Mouse (Mus musculus) kidney, embryonic 15.5 days (tissue): Measurements from ENCODE around the gene Cstad. TPM values are rescaled to one million over a fixed set of nuclear protein-coding genes. Genes with fewer than 3 reads are reported as not detected.

Experiments
- ATAC-seq: fragments of 200-750 bp; cut with Nextera tagmentation; replicated peaks from 2 replicates; pipeline ENCODE4 v1.8.0; 2017; ENCODE audit warnings: moderate TSS enrichment; ENCODE audit not compliant: low FRiP score
- H3K27ac ChIP-seq: fragments of 300-500 bp; sonication (generic); 2 replicates; pipeline ENCODE4 v1.5.1; 2015; ENCODE audit warnings: mild to moderate bottlenecking, inconsistent platforms
- H3K27me3 ChIP-seq: fragments of 300-500 bp; sonication (generic); 2 replicates; pipeline ENCODE4 v1.6.1; 2015; ENCODE audit warnings: inconsistent platforms
- H3K36me3 ChIP-seq: fragments of 300-500 bp; sonication (generic); 2 replicates; pipeline ENCODE4 v1.6.1; 2015; ENCODE audit warnings: inconsistent platforms
- H3K4me1 ChIP-seq: fragments of 300-500 bp; sonication (generic); 2 replicates; pipeline ENCODE4 v1.6.1; 2015; ENCODE audit warnings: inconsistent platforms
- H3K4me2 ChIP-seq: fragments of 300-500 bp; sonication (generic); 2 replicates; pipeline ENCODE4 v1.6.1; 2015; ENCODE audit warnings: moderate library complexity, mild to moderate bottlenecking, inconsistent platforms
- H3K4me3 ChIP-seq: fragments of 300-500 bp; sonication (generic); replicated peaks from 2 replicates; pipeline ENCODE4 v1.5.1; 2015; ENCODE audit warnings: mild to moderate bottlenecking, inconsistent platforms
- H3K9ac ChIP-seq: fragments of 300-500 bp; sonication (generic); 2 replicates; pipeline ENCODE4 v1.6.1; 2015; ENCODE audit warnings: mild to moderate bottlenecking, inconsistent platforms
- H3K9me3 ChIP-seq: fragments of 300-500 bp; sonication (generic); replicated peaks from 2 replicates; pipeline ENCODE4 v1.6.1; 2016; ENCODE audit warnings: inconsistent platforms
- WGBS: fragments of 180-500 bp; shearing (Covaris S2); methylation state at CpG from one replicate; pipeline ENCODE4 v1.1.7; 2015; ENCODE audit warnings: mixed read lengths; 5-methylcytosine and 5-hydroxymethylcytosine counted together
- polyA plus RNA-seq: library from polyadenylated mRNA; unstranded; fragments of >200 nt; fragmentation: Nextera tagmentation; extraction: Ambion mirVana; gene quantifications from 2 replicates; pipeline ENCODE4 v1.2.1, GENCODE M21; 2015

Cstad gene
- 1.2 and 1.8 TPM in 2 replicates for polyA plus RNA-seq

- Histone ChIP-seq H3K4me2 (peak within 1 kb of the TSS; percentile 72), H3K9me3 (no peaks in the 10 kb centered on the region), H3K9ac (peak within 1 kb of the TSS; percentile 72), H3K27ac (peak within 1 kb of the TSS; percentile 99), H3K4me1 (peaks cover 46% of the 10 kb centered on the region), H3K27me3 (no peaks in the 10 kb centered on the region), H3K4me3 (peak within 1 kb of the TSS; percentile 64), H3K36me3 (no peaks in the 10 kb centered on the region)
- under 1% methylated on average over 39 of the region's 39 CpGs for WGBS
- peak; percentile 77 for ATAC-seq
These were observed at the start of gene Cstad for GRCm38 (mm10) chr2:30594641-30595379. Gene Cstad (plus strand): TSS chr2:30595040.

DNA sequence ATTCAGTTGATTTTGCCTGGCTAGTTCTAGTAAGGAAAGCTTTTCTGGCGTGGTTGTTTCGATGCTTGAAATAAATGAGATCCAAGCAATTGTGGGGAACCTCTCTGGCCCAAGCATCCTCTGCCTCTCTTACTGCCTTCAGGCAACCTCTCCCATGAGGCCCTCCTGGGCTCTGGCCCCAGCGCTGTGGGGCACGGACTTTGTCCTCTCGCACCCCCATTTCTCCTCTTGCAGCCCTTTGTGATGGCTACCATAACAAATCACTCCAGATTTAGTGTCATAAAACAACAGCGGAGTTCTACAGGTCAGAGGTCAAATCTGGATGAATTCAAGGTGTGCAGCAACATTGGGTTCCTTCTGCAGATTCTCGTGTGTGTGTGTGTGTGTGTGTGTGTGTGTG lies 49.1 kb upstream of the Cstad start:
- ATAC-seq = no peak
- Histone ChIP-seq H3K4me1 (peaks cover 39% of the 10 kb centered on the region), H3K9ac (0 out of 2 replicates have a peak overlapping the region, but pooled peaks have one; percentile 4), H3K36me3 (no peaks in the 10 kb centered on the region), H3K4me3 (peak overlapping the region; percentile 35; the same call in 1 of the 2 replicates), H3K4me2 (peak overlapping the region; percentile 65), H3K27me3 (no peaks in the 10 kb centered on the region), H3K9me3 (no peaks in the 10 kb centered on the region), H3K27ac (peak overlapping the region; percentile 54)
- 35% methylated on average over 7 of the region's 7 CpGs for WGBS

DNA sequence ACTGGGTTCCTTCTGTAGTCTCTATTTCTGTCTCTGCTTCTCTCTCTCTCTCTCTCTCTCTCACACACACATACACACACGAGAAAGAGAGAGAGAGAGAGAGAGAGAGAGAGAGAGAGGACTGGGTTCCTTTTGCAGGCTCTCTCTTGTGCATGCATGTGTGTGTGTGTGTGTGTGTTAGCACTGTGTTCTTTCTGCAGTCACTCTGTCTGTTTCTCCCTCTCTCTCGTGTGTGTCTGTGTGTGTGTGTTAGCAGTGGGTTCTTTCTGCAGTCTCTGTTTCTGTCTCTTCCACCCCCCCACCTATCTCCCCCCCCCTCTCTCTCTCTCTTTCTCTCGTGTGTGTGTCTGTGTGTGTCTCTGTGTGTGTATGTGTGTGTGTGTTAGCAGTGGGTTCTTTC lies 48.6 kb upstream of the Cstad start:
- Histone ChIP-seq H3K4me3 (no peak overlapping the region), H3K9ac (no peak overlapping the region), H3K4me1 (peaks cover 39% of the 10 kb centered on the region), H3K9me3 (no peaks in the 10 kb centered on the region), H3K27ac (no peak overlapping the region), H3K36me3 (no peaks in the 10 kb centered on the region), H3K27me3 (no peaks in the 10 kb centered on the region), H3K4me2 (no peak overlapping the region)
- ATAC-seq = no peak
- 43% methylated on average over 2 of the region's 3 CpGs for WGBS

DNA sequence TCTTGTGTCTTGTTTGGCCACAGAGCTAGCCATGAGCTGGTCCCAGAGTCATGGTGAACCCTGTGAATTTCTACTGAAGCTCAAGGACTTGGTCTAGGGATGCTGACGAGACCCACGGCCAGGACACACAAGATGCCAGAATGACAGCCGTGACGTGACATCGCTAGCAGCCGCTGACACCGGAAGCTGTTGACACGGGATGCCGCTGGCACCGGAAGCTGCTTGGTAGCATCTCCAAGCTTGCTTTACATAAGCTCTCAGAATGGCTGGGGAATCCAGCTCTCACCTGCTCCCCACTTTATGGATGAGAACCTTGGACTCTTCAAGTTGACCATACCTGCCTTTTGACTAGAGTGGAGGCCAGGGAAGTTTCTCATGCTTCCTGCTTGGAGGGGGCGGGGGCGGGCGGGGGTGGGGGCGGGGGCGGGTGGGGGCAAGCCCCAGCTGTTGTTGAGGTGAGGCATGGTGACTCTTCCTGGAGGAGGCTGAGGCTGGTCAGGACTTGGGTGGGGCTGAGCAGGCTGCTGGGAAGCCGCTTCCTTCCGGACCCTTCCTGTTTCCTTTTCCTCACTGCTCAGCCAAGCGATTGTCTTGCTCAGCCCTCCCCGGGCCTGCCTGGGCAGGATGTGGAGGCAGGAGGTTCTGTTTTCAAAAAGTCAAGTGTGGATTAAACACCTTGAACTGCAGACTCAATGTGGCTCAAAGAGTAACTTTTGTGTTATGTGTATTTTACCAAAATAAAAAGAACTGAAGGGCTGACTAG lies 47.2 kb upstream of the Cstad start:
- Histone ChIP-seq H3K4me2 (no peak overlapping the region), H3K4me3 (no peak overlapping the region), H3K27me3 (no peaks in the 10 kb centered on the region), H3K9me3 (no peaks in the 10 kb centered on the region), H3K27ac (peak overlapping the region; percentile 83), H3K4me1 (peaks cover 44% of the 10 kb centered on the region), H3K9ac (no peak overlapping the region), H3K36me3 (no peaks in the 10 kb centered on the region)
- WGBS = 70% methylated on average over 19 of the region's 19 CpGs
- no peak for ATAC-seq

GRCm38 (mm10) chr2:30551579-30551978 lies 43.3 kb upstream of the Cstad start:
- no peaks in the 10 kb centered on the region for H3K36me3 ChIP-seq

DNA sequence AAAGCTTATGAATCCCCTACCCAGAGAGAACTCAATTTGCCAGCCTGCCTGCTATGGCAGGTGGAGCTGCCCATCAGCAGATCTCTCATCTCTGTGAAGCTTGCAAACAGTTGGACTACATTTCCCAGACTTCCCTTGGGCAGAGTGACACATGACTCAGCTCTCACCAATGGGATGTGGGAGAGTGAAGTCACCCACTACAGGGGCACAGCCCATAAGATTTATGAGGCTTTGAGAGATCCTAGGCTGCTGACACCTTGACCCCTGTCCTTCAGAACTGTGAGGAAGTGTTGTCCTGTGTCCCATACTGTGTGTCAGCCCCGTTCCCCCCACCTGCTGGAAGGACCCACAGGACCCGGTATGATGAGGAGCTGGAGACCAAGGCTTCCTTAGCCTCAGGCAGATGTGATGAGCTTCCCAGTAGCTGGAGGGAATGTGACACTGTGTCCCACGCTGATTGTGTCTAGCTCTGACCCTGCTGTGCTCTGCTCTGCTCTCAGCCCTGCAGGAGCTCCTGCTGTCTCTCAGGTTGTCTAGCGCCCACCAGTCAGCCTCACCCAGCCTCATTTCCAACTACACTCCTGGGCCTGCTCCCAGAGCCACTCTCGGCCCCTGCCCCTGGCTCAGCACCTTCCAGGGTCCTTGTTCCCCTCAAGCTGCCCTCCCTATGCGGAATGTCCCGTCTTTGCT lies 40.8 kb upstream of the Cstad start:
- Histone ChIP-seq H3K4me3 (no peak overlapping the region), H3K27me3 (no peaks in the 10 kb centered on the region), H3K4me2 (peak overlapping the region; percentile 17), H3K36me3 (no peaks in the 10 kb centered on the region), H3K27ac (no peak overlapping the region), H3K9me3 (no peaks in the 10 kb centered on the region), H3K9ac (no peak overlapping the region), H3K4me1 (peaks cover 12% of the 10 kb centered on the region)
- 51% methylated on average over 7 of the region's 7 CpGs for WGBS
- ATAC-seq = peak; percentile 65

More at GRCm38 (mm10) chr2:30551579-30551978, 43.3 kb upstream of the Cstad start:
- H3K9me3 ChIP-seq = no peaks in the 10 kb centered on the region
- no peak overlapping the region for H3K4me2 ChIP-seq
- H3K4me3 ChIP-seq = no peak overlapping the region
- peaks cover 28% of the 10 kb centered on the region for H3K4me1 ChIP-seq
- peak overlapping the region; percentile 7; the same call in 1 of the 2 replicates for H3K27ac ChIP-seq
- no peak for ATAC-seq
- WGBS = 79% methylated on average over 5 of the region's 5 CpGs
- H3K9ac ChIP-seq = no peak overlapping the region
- H3K27me3 ChIP-seq = no peaks in the 10 kb centered on the region

DNA sequence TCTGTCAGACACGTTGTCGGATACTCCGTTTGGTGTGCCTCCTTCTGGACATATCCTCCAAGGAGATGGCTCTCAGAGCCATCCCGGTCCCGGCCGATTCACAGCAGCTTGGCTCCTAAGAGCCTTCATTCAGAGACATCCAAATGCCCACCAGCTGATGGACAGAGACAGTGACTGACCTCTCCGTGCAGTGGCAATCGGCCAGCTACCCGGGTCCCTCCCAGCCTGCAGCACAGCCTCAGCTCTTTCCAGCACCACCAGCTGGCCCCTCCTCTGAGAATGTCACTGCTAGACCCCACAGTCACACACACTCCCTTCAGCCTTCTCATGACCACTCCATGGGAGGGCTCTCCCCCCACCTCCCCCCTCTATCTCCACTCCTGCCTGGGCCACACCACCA lies 39.6 kb upstream of the Cstad start:
- Histone ChIP-seq H3K27me3 (no peaks in the 10 kb centered on the region), H3K9me3 (no peaks in the 10 kb centered on the region), H3K4me3 (no peak overlapping the region), H3K4me2 (no peak overlapping the region), H3K27ac (no peak overlapping the region), H3K36me3 (no peaks in the 10 kb centered on the region), H3K9ac (no peak overlapping the region), H3K4me1 (peaks cover 12% of the 10 kb centered on the region)
- no peak for ATAC-seq
- 73% methylated on average over 9 of the region's 9 CpGs for WGBS

DNA sequence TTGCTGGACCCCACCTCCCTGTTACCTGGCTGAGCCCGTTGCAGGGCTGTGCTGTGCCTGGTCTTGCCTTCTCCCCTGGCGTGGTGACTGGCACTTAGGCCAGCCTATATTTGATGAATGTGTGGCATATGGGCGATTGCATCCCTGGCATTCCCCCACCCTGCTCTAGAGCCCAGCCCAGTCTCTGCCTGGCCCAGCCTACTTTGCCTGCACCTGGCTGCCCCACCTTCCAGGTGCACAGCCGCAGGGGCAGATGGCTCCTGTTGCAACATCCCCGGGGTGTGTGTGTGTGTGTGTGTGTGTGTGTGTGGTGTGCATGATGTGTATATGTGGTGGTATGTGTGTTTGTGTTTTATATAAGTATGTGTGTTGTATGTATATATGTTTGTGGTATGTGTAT lies 38.3 kb upstream of the Cstad start:
- ATAC-seq = no peak
- Histone ChIP-seq H3K36me3 (no peaks in the 10 kb centered on the region), H3K4me3 (no peak overlapping the region), H3K27me3 (no peaks in the 10 kb centered on the region), H3K4me1 (peaks cover 15% of the 10 kb centered on the region), H3K9me3 (no peaks in the 10 kb centered on the region), H3K9ac (no peak overlapping the region), H3K4me2 (no peak overlapping the region), H3K27ac (no peak overlapping the region)
- 78% methylated on average over 5 of the region's 5 CpGs for WGBS

DNA sequence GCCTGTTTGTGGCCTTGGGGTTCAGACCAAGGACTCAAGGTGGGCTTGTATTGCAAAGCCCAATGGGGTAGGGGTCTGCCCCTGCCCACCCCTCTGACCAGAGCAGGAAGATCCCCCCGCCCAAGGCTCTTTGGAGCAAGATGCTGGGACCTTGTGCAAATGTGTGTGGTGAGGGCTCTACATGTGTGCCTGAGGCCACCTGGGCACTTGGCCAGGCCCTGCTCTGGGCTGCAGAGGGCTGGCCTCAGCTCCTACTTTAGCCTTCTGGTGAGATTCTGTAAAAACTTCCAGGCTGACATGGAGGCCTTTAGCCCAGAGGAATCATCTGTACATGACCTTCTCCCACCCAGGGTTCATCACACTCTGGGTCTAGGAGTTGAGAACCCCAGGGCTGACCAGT lies 35.3 kb upstream of the Cstad start:
- 0 out of 2 replicates have a peak, but pooled peaks cover 3% of the 10 kb centered on the region for H3K4me1 ChIP-seq
- no peak overlapping the region for H3K27ac ChIP-seq
- no peak overlapping the region for H3K4me2 ChIP-seq
- no peak overlapping the region for H3K4me3 ChIP-seq
- H3K27me3 ChIP-seq = no peaks in the 10 kb centered on the region
- H3K36me3 ChIP-seq = no peaks in the 10 kb centered on the region
- H3K9ac ChIP-seq = no peak overlapping the region
- no peak for ATAC-seq
- H3K9me3 ChIP-seq = no peaks in the 10 kb centered on the region
- WGBS = 76% methylated on average over 1 of the region's 1 CpGs

DNA sequence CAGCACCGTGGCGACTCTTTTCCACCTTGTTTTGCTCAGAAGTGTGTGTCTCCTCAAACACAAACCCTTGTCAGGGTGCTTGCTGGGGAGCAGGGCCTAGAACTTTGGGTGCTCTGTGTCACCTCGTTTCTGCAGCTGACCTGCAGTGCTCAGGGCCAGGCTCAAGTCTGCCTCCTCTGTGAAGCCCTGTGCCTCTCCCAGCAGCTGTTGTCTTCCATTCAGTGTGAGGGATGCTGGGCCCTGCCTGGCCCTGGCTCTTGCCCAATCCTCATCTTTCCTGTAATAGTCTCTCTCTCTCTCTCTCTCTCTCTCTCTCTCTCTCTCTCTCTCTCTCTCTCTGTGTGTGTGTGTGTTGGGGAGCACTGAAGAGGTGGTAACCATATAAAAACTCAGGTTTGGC lies 32.3 kb upstream of the Cstad start:
- H3K4me3 ChIP-seq = no peak overlapping the region
- H3K36me3 ChIP-seq = no peaks in the 10 kb centered on the region
- ATAC-seq = no peak
- no peaks in the 10 kb centered on the region for H3K9me3 ChIP-seq
- no peaks in the 10 kb centered on the region for H3K27me3 ChIP-seq
- H3K4me2 ChIP-seq = no peak overlapping the region
- H3K9ac ChIP-seq = no peak overlapping the region
- WGBS = 72% methylated on average over 3 of the region's 3 CpGs
- peaks cover 7% of the 10 kb centered on the region for H3K4me1 ChIP-seq
- no peak overlapping the region for H3K27ac ChIP-seq

DNA sequence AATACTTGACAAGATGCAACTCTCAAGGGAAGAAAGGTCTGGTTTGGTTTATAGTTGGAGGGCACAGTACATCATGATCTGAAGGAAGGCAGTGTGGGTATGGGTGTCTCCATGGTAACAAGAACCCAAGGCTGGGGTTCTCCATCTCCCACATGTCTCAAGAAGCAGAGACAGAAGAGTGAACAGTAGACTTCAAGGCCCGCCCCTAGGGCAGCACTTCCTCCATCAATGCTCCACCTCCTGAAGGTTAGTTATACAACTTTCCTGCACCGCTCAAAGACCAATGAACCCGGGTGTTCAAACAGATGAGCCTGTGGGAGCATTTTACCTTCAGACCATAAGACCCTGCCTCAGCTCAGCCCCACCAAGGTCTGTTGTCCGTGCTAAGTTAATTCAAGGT lies 23.2 kb upstream of the Cstad start:
- H3K36me3 ChIP-seq = no peaks in the 10 kb centered on the region
- no peaks in the 10 kb centered on the region for H3K27me3 ChIP-seq
- peaks cover 9% of the 10 kb centered on the region for H3K4me1 ChIP-seq
- H3K4me2 ChIP-seq = no peak overlapping the region
- no peaks in the 10 kb centered on the region; the same call in 1 of the 2 replicates for H3K9me3 ChIP-seq
- H3K9ac ChIP-seq = no peak overlapping the region
- no peak overlapping the region for H3K4me3 ChIP-seq
- WGBS = 87% methylated on average over 4 of the region's 4 CpGs
- no peak for ATAC-seq
- no peak overlapping the region for H3K27ac ChIP-seq

GRCm38 (mm10) chr2:30573522-30573921 lies 21.3 kb upstream of the Cstad start:
- H3K27me3 ChIP-seq = no peaks in the 10 kb centered on the region
- H3K9ac ChIP-seq = no peak overlapping the region
- no peak for ATAC-seq
- no peak overlapping the region for H3K27ac ChIP-seq
- no peak overlapping the region for H3K4me3 ChIP-seq
- 85% methylated on average over 4 of the region's 4 CpGs for WGBS
- no peak overlapping the region for H3K4me2 ChIP-seq
- no peaks in the 10 kb centered on the region for H3K36me3 ChIP-seq
- no peaks in the 10 kb centered on the region; the same call in 1 of the 2 replicates for H3K9me3 ChIP-seq
- H3K4me1 ChIP-seq = 0 out of 2 replicates have a peak, but pooled peaks cover 3% of the 10 kb centered on the region
